ENCODE assay signal across 8 mouse cellular contexts in genomic region chr14:30654691-30655228, GRCm38 (mm10). TPM values are rescaled to one million over a fixed set of nuclear protein-coding genes. Genes with fewer than 3 reads are reported as not detected.
A peak's percentile ranks its signal among the peaks of the same experiment; 100 is the strongest.
DNase-seq lines count a peak whose midpoint lies in the region; ATAC-seq and TF ChIP-seq lines count a peak whose summit lies in the region.

No protein-coding gene starts in this region.

- 0 out of 2 replicates have a peak, but pooled peaks have one; percentile 14 for ATAC-seq in hindbrain, embryonic 13.5 days (ENCODE audit: low FRiP score)
- ATAC-seq in midbrain, embryonic 14.5 days (ENCODE audit: low FRiP score, low TSS enrichment) = no peak

- H3K9ac ChIP-seq in hindbrain, embryonic 13.5 days = peak overlapping the region; percentile 94
- peak overlapping the region; percentile 93 for H3K9ac ChIP-seq in midbrain, embryonic 14.5 days (replicated peaks; ENCODE audit: low read length)

- peaks cover 18% of the 10 kb centered on the region; the same call in 1 of the 2 replicates for H3K4me1 ChIP-seq in kidney, adult 2 months (ENCODE audit: control insufficient read depth, insufficient read depth, low read length)
- H3K4me1 ChIP-seq in hindbrain, embryonic 13.5 days (replicated peaks) = peaks cover 6% of the 10 kb centered on the region
- peaks cover 6% of the 10 kb centered on the region; the same call in 1 of the 2 replicates for H3K4me1 ChIP-seq in midbrain, embryonic 14.5 days (ENCODE audit: control insufficient read depth, insufficient read depth, low read length)

- no peak for DNase-seq in kidney, adult 2 months
- DNase-seq in kidney, postnatal 14 days = no peak
- DNase-seq in Muller cell, postnatal 12 days (ENCODE audit: inconsistent ontology term) = peak; percentile 24
- no peak for DNase-seq in midbrain, embryonic 14.5 days
- DNase-seq in embryo, embryonic 11 days = no peak
- no peak for DNase-seq in right cerebral cortex, postnatal 36 days (ENCODE audit: low spot score in 2 of 2)
- no peak for DNase-seq in right cerebral cortex, adult 18-20 months

- H3K27me3 ChIP-seq in kidney, adult 2 months (replicated peaks; ENCODE audit: control insufficient read depth, insufficient read depth, low read length) = no peaks in the 10 kb centered on the region
- H3K27me3 ChIP-seq in hindbrain, embryonic 13.5 days = 0 out of 2 replicates have a peak, but pooled peaks cover 3% of the 10 kb centered on the region
- no peaks in the 10 kb centered on the region for H3K27me3 ChIP-seq in midbrain, embryonic 14.5 days (ENCODE audit: control insufficient read depth, insufficient read depth, low read length)

- no peak for TF ChIP-seq CTCF in kidney, adult 2 months (conservative IDR thresholded peaks at IDR 0.05; ENCODE audit: insufficient read depth, insufficient read length, low read depth, low read length)

- H3K27ac ChIP-seq in kidney, adult 2 months (ENCODE audit: insufficient read depth, low read depth, low read length) = no peak overlapping the region
- H3K27ac ChIP-seq in hindbrain, embryonic 13.5 days = peak overlapping the region; percentile 91
- H3K27ac ChIP-seq in midbrain, embryonic 14.5 days (replicated peaks; ENCODE audit: low read depth, low read length) = peak overlapping the region; percentile 84; the same call in 1 of the 2 replicates

- no peaks in the 10 kb centered on the region for H3K9me3 ChIP-seq in hindbrain, embryonic 13.5 days
- H3K9me3 ChIP-seq in midbrain, embryonic 14.5 days (ENCODE audit: control insufficient read depth, low read length) = no peaks in the 10 kb centered on the region

- H3K4me3 ChIP-seq in kidney, adult 2 months (ENCODE audit: insufficient read depth, low read depth, low read length) = peak overlapping the region; percentile 93
- peak overlapping the region; percentile 82 for H3K4me3 ChIP-seq in hindbrain, embryonic 13.5 days
- peak overlapping the region; percentile 92 for H3K4me3 ChIP-seq in midbrain, embryonic 14.5 days (replicated peaks; ENCODE audit: low read depth, low read length)

- H3K4me2 ChIP-seq in hindbrain, embryonic 13.5 days = peak overlapping the region; percentile 66
- H3K4me2 ChIP-seq in midbrain, embryonic 14.5 days (ENCODE audit: low read length) = peak overlapping the region; percentile 64

- no peaks in the 10 kb centered on the region for H3K36me3 ChIP-seq in kidney, adult 2 months (ENCODE audit: control insufficient read depth, insufficient read depth, low read length)
- H3K36me3 ChIP-seq in hindbrain, embryonic 13.5 days = peaks cover 8% of the 10 kb centered on the region
- H3K36me3 ChIP-seq in midbrain, embryonic 14.5 days (ENCODE audit: control insufficient read depth, insufficient read depth, low read length) = peaks cover 12% of the 10 kb centered on the region; the same call in 1 of the 2 replicates

- TF ChIP-seq POLR2A in kidney, adult 2 months (IDR thresholded peaks at IDR 0.05; ENCODE audit: low read depth, low read length) = no peak

- WGBS in kidney, adult 2 months = 28% methylated on average over 4 of the region's 4 CpGs
- WGBS in hindbrain, embryonic 13.5 days = 53% methylated on average over 4 of the region's 4 CpGs
- 43% methylated on average over 4 of the region's 4 CpGs for WGBS in midbrain, embryonic 14.5 days

RNA-seq across cellular contexts. Expression of gene Rft1, which starts 0.6 kb away (rescaled TPM):
- polyA plus RNA-seq in kidney, adult 2 months (2012; rRNA removed) = 17.6 and 18.8 TPM in 2 replicates
- polyA plus RNA-seq in hindbrain, embryonic 13.5 days (2015; fragmentation: Nextera tagmentation; extraction: Ambion mirVana) = 9.5 and 10.4 TPM in 2 replicates
- polyA plus RNA-seq in midbrain, embryonic 14.5 days (2014; fragmentation: Nextera tagmentation; extraction: Ambion mirVana) = 7.7 and 10.3 TPM in 2 replicates

RNA-seq across cellular contexts. Expression of gene Prkcd, which starts 28.8 kb away (rescaled TPM):
- 80.6 and 96.2 TPM in 2 replicates for polyA plus RNA-seq in kidney, adult 2 months (2012; rRNA removed)
- polyA plus RNA-seq in hindbrain, embryonic 13.5 days (2015; fragmentation: Nextera tagmentation; extraction: Ambion mirVana) = 29.2 and 31.7 TPM in 2 replicates
- polyA plus RNA-seq in midbrain, embryonic 14.5 days (2014; fragmentation: Nextera tagmentation; extraction: Ambion mirVana) = 10.6 and 12.8 TPM in 2 replicates

RNA-seq across cellular contexts. Expression of gene Sfmbt1, which starts 59.9 kb away (rescaled TPM):
- polyA plus RNA-seq in kidney, adult 2 months (2012; rRNA removed) = 2.2 and 3.3 TPM in 2 replicates
- 17.6 and 19.1 TPM in 2 replicates for polyA plus RNA-seq in hindbrain, embryonic 13.5 days (2015; fragmentation: Nextera tagmentation; extraction: Ambion mirVana)
- 17.0 and 20.9 TPM in 2 replicates for polyA plus RNA-seq in midbrain, embryonic 14.5 days (2014; fragmentation: Nextera tagmentation; extraction: Ambion mirVana)
